Mouse (Mus musculus) layer of hippocampus, adult 9-11 months (tissue): ENCODE measurements around the gene St8sia1.

Experiments
- DNase-seq: peaks from one replicate; pipeline ENCODE4 v3.0.0; 2022

The St8sia1 gene

GRCm38 (mm10) chr6:142859946-142860345, 104.3 kb downstream of the St8sia1 start:
- DNase-seq: no peak

GRCm38 (mm10) chr6:142858937-142859336, 105.3 kb downstream of the St8sia1 start:
- DNase-seq: no peak

- no peak for DNase-seq
These were observed 107.9 kb downstream of the St8sia1 start for GRCm38 (mm10) chr6:142856258-142856874.

- no peak for DNase-seq
These were observed 108.5 kb downstream of the St8sia1 start for GRCm38 (mm10) chr6:142855761-142856160.

- DNase-seq: peak; percentile 55
These were observed 111.6 kb downstream of the St8sia1 start for GRCm38 (mm10) chr6:142852419-142853377.

GRCm38 (mm10) chr6:142850436-142850835, 113.8 kb downstream of the St8sia1 start:
- DNase-seq: peak; percentile 23

GRCm38 (mm10) chr6:142849326-142849725, 114.9 kb downstream of the St8sia1 start:
- DNase-seq: no peak

GRCm38 (mm10) chr6:142847914-142848674, 116.2 kb downstream of the St8sia1 start:
- DNase-seq: no peak

GRCm38 (mm10) chr6:142846855-142847254, 117.4 kb downstream of the St8sia1 start:
- no peak for DNase-seq

GRCm38 (mm10) chr6:142845066-142845465, 119.2 kb downstream of the St8sia1 start:
- DNase-seq: no peak

GRCm38 (mm10) chr6:142844061-142844460, 120.2 kb downstream of the St8sia1 start:
- no peak for DNase-seq

- DNase-seq: no peak
These were observed 125.8 kb downstream of the St8sia1 start for GRCm38 (mm10) chr6:142838501-142838900.

GRCm38 (mm10) chr6:142837326-142837725, 126.9 kb downstream of the St8sia1 start:
- no peak for DNase-seq

- no peak for DNase-seq
These were observed 128.5 kb downstream of the St8sia1 start for GRCm38 (mm10) chr6:142835726-142836125.

- no peak for DNase-seq
These were observed 129.3 kb downstream of the St8sia1 start for GRCm38 (mm10) chr6:142834911-142835310.

- no peak for DNase-seq
These were observed 132.5 kb downstream of the St8sia1 start for GRCm38 (mm10) chr6:142831706-142832105.

GRCm38 (mm10) chr6:142831243-142831642, 133.0 kb downstream of the St8sia1 start:
- peak; percentile 18 for DNase-seq

- DNase-seq: no peak
These were observed 134.0 kb downstream of the St8sia1 start for GRCm38 (mm10) chr6:142830221-142830620.

- DNase-seq: no peak
These were observed 138.8 kb downstream of the St8sia1 start for GRCm38 (mm10) chr6:142825449-142825848.

- DNase-seq: no peak
These were observed 141.1 kb downstream of the St8sia1 start for GRCm38 (mm10) chr6:142823008-142823787.

GRCm38 (mm10) chr6:142818306-142818705, 145.9 kb downstream of the St8sia1 start:
- no peak for DNase-seq

GRCm38 (mm10) chr6:142815513-142815912, 148.7 kb downstream of the St8sia1 start:
- DNase-seq: no peak
